Mouse (Mus musculus) ES-CJ7 (cell line): ENCODE results near the gene Gdf10.
A peak's percentile ranks its signal among the peaks of the same experiment; 100 is the strongest.

ENCODE experiments used
- DNase-seq: peaks from one replicate; pipeline ENCODE4 v3.0.0; 2011; ENCODE audit warnings: low read depth, low spot score

Gene Gdf10

DNA sequence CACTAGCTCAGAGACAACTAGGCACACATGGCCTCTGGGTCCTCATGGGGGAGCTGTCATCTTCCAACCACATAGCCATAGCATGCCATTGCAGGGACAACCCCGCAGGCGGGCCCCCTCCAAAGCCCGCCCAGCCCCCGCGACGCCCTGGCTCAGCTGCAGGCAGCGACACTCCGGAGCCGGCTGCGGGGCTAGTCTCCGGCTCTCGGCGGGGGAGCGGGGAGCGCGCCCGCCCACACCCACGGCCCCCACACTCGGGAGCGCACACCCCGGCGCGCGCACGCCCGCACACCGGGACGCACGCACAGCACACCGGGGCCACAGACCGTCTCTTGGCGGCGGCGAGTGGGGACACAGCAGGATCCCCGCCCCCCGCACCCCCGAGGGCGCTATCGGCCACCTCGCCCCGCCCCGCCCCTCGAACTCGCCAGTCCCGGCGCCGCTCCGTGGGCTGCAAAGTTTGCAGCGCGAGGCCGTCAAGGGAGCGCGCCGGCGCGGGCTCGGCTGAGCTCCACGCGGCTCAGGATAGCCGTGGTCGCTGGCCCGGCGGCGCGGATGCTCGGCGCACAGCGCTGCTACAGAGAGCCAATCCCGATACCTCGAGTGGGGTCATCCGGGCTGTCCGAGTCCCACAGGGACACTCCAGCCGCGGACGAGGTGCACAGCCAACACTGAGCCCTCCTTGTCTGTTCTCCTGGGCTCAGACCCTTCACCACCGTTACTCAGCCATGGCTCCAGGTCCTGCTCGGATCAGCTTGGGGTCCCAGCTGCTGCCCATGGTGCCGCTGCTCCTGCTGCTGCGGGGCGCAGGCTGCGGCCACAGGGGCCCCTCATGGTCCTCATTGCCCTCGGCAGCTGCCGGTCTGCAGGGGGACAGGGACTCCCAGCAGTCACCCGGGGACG is at the start of gene Gdf10:
Gene Gdf10, plus strand, starts transcription at position 420 of the 903 bp plus-strand sequence.
- peak; percentile 30 for DNase-seq

DNA sequence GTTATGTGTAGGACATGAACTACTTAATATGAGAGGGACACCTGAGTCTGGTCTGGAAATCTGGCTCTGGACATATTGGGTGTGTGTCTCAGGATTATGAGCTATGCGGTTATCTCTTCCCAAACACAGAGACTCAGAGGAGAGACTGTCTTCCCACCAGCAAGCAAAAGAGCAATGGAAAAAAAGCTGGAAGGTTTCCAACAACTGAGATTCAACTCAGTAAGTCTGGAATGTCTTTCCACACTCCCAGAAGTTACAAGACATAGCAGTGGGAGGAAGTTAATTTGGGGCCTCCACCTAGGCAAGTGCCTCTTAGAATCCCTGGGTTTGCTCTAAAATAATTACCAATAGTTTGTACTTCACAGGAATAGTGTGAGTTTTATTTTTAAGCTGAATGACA is 44.6 kb upstream of the Gdf10 start:
- DNase-seq, result no peak

DNA sequence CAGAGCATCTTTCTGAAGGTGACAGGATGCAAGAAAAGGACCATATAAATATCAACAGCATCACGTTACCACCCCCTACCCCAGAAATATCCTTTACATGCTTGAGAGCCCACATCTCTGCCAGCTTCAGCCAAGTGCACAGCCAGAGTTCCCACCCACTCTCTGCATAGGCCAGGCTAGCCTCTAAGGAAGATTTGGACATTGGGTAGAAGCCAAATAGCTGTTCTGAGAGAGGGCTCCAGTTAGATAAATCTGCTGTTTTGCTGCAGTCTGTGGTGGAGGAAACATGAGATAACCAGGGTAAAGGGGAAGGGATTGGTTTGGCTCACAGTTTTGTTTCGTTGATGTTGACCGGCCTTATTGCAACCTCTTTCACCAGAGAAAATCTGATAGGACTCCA is 43.2 kb upstream of the Gdf10 start:
- no peak for DNase-seq

DNA sequence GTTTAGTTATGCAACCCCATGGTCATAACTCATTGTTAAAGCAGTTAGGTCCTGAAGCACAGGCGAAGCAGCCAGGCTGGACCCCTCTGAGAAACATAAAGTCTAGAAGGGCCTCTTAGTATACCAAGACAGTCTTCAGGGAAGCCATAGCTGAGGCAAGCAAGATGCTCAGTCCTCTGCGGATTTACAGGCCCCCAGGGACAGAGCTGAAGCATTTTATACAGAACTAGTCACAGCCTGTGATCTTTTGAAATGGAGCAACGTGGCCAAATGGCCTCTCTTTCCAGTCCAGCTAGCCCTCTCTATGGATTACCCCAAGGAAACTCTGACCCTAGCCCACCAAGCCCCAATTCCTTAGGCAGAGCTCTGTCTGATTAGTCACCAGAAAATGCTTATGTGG is 41.9 kb upstream of the Gdf10 start:
- no peak for DNase-seq

DNA sequence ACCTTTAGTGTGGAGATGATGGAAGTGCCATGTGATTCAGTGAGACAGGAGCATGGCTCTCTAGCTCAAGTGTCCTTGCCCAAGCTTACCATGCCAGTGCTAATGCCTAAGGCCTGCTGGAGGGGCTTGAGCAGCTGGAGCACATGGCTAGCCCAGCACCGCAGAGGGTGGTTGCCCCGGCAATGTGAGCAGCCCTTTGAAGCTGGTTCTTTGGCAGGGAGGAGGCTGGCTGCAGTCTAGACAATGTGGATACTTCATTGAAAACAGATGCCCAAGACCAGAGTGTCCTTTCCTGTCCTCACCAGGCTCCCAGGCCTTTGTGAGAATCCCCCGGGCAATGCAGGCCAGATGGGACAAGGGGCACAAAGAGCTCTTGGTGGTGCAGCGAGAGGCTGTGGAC is 40.3 kb upstream of the Gdf10 start:
- DNase-seq, result no peak

DNA sequence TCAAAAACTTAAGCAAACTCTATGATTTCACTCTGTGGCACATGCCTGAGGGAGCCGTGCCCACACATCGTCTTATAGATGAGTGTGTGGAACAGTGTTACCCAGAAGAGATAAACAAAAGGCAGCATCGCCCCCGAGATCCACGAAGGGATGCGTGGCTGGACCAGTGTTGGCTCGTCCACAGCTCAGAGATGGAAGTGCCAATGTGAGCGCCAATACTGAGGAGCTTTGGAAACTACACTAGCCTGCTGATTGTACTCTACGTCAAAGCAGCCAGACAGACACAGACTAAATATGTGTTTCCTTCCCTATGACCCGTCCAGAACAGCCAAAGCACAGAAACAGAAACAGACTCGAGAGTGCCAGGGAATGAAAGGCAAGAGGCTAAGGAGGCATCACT is 37.9 kb upstream of the Gdf10 start:
- no peak for DNase-seq

DNA sequence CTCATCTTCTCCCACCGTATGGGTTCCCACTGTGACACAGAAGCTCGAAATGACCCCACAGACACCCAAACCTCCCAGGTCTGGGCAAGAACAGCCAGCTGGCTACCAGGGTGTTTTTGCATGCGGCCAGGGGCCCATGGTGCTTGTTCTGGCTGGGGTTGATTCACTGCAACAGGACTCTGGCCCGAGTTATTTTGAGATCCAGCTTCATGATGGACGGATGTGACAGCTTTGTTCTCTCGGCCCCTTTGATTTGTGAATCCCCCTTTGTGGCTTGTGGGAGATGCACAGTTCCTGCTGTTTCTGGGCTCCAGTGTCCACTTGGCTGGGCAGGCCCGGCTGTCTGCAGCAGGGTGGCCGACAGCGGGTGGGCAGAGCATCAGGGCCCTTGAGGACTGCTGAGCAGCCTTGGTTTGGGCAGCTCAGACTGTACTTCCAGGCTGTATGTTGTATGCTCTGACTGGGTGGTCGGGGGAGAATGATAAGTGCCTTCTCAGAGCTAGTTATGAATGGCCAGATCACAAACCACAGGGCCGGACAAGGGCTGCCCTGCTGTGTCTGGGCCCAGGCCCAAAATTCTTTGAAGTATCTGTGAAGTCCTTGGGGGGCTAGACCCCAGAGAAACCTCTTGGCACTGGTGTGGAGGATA is 34.9 kb upstream of the Gdf10 start:
- DNase-seq, result no peak

DNA sequence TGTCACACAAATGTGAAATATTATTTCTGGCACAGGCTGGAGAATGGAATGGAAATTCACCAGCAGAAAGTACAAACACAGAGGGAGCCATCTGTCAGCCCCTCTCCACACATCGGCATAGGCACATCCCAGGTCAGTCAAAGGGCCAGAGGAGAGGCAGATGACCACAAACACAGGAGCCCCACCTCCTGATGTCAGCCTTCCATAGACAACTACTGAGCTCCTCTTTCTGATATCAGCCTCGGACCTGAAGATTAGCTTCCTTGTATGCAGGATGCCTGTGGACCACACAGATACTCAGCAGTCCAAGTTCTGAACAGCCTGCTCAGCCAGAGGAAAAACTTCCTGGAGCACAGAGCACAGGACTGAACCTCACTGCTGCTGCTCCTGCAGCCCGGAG is 33.4 kb upstream of the Gdf10 start:
- no peak for DNase-seq

DNA sequence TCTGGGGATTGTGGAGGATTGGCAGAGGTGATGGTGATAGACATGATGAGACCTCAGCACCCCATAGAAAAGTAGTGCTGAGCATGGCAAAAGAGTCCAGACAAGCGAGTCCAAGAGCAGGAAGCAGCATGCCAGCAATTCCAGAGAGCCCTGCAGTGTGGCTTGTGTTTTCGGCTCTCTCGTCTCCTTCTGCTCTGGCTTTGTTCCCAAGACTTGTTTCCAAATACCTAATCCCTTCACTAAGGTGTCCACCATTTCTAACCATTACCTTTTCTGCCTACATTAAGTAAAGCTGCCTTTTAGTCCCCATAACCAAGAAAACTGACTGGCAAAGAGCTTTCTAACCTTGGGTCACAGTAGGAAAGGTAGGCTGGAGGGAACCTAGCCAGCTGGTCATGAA is 31.9 kb upstream of the Gdf10 start:
- no peak for DNase-seq

DNA sequence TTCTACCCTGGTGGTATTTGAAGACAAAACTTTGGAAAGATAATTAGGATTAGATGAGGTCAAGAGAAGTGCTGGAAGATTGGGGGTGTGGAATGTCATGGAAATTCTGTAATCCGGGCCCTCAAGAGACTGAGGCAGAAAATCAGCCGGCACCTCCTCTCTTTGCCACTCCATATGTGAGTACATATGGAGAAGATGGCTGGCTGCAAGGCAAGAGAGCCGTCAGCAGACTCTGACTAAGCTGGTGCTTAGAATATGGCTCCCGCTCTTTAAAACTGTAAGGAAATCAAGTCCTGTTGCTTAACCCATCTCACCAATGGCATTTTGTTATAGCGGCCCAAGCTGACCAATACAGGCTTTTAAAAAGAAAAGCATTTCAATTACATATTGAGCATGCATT is 27.6 kb upstream of the Gdf10 start:
- no peak for DNase-seq

DNA sequence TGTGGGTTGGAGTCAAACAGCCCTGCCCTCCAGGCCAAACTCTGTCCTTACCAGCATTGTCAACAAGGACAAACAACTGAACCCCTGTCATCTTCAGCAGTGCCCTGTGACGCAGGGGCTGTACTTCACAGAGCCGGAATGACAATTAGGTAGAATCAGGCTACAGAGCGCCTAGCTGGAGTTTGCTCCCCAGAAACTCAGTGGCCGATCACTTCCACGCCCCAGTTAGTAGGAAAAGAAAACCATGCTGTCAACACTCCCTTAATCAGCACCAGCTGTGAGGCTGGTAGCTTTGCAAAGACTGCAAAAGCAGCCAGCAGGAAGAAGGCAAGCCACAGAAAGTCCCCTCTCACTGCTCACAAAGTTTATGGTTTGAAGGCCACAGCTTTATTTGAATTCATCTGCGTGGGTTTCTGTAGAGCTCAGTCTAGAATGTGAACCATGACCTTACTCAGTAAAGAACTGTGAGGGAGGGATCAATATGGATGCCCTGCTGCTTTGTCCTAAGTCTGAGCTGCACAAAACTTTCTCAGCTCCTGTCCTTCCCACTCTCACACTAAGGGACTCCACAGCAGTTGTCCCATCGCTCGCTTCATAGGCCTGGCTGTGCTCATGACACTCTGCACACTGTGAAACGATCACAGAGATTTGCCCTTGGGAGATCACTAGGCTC is 26.6 kb upstream of the Gdf10 start:
- no peak for DNase-seq

DNA sequence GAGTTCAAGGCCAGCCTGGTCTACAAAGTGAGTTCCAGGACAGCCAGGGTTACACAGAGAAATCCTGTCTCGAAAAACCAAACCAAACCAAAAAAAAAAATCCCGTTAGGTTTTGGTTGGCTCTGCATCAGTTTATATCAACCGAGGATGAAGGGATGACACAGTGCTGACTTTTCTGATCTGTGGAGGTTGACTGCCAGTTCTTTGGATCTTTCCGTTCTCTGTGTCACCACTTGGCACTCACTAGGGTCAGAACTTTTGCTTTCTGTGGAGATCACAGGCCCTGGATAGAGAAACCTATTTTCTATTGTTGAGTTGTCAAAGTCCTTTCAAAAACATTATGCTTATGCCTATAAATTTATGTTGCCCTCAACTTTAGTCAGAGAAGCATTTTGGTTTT is 20.6 kb upstream of the Gdf10 start:
- DNase-seq, result no peak

DNA sequence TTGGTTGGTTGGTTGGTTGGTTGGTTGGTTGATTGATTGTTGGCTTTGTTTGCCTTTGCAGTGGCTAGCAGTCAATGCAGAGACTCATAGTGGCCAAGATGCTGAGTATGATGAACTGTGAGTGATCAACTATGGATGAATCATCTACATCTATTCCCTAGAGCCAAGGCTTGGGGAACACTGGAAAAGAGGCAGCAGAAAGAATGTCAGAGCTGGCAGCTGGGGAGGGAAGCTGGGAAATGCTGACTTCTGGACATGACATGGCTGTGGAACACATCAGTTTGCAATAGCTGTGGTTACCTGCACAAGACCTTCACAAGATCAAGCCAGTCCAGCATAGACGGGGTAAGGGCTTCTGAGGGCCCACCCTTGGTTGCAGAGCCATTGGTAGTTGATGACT is 20.2 kb upstream of the Gdf10 start:
- DNase-seq, result no peak

DNA sequence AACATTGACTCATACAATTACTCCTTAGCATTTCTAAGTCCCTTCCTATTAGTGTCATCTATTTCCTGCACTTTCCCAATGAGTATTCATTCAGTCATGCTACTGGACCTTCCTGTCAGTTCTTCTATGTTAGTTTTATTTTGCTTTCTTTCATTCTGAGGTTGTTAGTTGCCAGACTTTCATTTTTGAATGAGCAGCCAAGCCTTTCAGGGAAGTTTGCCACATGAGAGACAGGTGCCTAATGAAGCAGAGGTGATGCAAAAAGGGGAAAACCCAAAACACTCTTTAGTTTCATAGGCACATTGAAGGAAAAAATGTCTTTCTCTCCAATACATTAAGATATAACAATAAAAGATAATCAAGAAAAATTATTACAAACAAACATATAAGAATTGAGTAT is 18.5 kb upstream of the Gdf10 start:
- no peak for DNase-seq

DNA sequence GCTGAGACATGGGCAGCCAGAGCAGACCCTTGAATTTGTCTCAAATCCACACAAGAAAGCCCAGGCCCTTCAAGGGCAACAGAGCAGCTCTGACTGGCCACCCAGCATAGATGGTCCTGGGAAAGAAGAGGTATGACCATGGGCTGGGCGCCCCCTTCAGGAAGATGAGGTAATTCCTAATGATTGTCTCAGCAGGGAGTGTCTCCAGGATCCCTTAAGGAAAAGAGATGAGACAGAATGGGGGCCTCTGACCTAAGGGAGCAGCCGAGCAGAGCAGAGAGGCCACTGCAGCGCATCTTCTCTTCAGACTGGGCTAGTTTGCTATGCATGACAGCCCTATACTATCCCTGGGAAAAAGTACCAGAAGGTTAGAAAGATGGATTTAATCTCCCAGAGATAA is 9.7 kb upstream of the Gdf10 start:
- DNase-seq, result peak; percentile 15

DNA sequence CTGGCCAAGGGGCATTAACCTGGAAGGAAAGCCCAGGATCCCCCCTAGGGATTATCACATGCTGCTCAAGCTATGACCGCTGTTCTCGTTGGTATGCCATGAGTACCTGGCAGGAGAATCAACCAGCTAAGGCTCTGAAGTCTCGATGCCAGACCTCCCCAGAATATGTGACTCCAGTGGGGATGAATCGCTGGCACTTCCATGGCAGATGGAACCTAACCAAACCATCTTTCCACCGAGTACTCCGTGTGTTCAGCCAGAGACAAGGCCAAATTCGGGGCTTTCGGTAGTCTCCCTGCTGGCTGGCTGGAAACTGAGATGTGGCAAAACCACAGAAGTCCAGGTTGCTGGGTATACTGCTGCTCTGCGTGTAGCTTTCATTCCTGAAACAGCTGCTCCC is 9.2 kb upstream of the Gdf10 start:
- DNase-seq, result no peak

DNA sequence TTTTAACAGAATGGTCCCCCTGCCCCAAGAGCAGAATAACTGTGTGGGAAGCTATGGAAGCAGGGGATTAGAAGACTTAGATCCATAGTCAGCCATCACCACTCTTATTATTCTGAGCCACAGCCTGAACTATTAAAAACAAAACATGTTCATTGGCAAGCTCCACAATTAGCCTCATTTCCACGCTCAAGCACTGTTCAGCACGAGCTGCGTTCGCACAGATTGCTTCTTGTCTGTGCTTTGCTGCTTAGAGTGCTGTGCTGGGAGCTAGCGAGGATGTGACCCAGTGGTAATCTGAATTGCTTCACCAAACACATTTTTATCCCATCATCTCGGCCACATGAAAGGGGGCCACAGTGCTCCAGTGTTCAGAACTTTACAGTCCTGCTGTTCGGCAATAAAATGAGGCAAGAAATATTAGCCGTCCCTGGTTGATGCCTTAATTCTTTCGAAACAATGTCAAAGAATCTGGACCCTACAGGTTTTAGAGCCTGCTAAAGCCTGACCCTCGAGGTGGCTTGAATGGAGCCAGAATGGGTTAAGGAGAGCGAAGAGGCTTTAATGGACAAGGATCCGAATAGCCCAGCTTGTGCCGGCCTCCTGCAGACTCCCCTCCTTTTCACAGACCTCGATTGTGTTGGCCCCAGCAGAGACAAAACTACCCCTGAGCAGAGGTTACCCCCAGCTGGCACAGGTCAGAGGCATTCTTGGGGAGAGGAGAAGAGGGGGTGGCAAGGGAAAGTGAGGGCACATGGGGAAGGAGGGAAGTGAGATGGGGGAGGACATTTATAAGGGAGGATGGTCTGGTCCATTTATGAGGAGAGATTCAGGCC is 2.4 kb upstream of the Gdf10 start:
- DNase-seq, result no peak

DNA sequence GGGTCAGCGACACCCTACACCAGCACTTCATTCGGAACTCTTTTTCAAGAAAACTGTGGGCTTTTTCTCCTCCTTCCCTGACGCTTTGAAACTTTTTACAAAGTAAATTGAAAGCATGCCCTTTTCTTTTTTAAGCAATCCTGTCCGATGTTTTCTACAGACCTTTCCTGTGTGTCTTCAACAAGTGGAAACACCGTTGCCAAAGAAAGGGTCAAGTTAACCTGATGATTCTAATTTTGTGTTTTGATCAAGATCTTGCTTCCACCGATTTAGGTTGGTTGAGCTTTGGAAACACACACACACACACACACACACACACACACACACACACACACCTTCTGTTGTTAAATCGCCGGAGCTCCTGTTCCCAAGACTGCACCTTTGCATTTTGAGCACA is 618 bp upstream of the Gdf10 start:
- no peak for DNase-seq

DNA sequence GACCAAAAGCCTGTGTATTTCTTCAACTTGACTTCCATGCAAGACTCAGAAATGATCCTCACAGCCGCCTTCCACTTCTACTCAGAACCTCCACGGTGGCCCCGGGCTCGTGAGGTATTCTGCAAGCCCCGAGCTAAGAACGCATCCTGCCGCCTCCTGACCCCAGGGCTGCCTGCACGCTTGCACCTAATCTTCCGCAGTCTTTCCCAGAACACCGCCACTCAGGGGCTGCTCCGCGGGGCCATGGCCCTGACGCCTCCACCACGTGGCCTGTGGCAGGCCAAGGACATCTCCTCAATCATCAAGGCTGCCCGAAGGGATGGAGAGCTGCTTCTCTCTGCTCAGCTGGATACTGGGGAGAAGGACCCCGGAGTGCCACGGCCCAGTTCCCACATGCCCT is 8.5 kb downstream of the Gdf10 start:
- DNase-seq, result no peak

DNA sequence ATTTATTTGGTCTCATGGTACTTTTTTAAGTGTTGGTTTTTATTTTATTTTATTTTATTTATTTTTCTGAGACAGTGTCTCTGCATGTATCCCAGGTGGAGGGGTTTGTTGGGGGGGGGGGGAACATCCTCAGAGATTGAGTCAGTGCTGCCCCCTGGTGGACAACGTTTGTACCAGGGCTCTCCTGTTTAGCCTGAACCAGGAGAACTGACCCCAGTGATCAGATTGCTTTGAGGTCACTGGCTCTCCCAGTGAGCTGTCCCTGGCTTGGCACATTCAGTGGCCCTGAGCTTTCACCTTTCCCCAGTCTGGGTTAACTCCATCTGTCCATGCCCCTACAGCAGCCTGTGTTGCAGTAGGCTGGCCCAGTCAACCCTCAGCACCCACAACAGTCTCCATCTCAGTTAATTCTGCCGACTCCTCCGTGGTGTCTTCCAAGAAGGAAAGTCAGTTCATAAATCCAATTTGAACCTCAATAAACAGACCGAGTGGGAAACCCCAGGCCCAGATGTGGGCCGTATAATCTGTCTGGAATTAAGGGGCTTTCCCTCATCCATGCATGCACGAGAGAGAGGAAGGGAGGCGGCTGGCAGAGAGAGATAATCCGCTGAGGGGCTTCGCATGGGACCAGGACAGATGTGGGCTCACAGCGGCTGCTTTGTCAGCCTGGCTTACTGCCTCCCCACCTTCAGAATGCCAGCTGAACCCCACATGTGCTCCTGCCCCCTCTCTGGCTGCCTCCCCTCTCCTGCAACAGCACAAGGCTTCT is 9.7 kb downstream of the Gdf10 start:
- peak; percentile 37 for DNase-seq

DNA sequence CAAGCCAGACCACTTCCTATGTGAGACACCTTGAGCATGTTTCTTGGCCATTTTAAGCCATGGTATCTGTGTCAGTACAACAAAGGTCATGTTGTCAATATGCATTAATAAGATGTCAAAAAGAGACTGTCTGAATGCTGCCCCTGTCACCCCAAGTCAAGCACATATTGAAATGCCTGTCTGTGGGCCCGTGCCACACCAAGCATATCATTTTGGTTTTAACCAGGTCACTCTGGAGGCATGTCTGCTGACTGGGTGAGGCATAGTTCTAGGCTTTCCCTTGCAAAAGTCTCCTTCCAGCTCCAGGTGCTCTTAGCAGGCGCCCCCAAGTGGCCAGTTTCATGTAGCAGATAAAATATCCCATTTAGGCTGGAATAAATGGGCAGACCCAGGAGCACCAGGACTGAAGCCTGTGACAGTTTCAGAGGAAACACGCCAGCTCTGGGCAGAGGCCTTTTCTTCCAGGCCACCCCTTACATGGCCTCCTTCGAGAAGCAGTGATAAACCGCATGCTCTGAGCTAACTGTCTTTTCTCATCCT is 10.5 kb downstream of the Gdf10 start:
- DNase-seq, result peak; percentile 56
